Mouse (Mus musculus) ZHBTc4 (cell line): ENCODE measurements around the gene Gm5136.
A peak's percentile ranks its signal among the peaks of the same experiment; 100 is the strongest.

Source experiments
- DNase-seq: peaks from one replicate; pipeline ENCODE4 v3.0.0-alpha.2; 2011; ENCODE audit warnings: low read depth, low spot score

Gene Gm5136

GRCm38 (mm10) chr10:108699946-108700345, at the start of gene Gm5136:
Gm5136 (minus strand) TSS chr10:108700160.
- peak; percentile 28 for DNase-seq

- DNase-seq: no peak
Measured at GRCm38 (mm10) chr10:108743759-108744158, 43.8 kb upstream of the Gm5136 start.

- peak; percentile 44 for DNase-seq
Measured at GRCm38 (mm10) chr10:108733982-108734381, 34.0 kb upstream of the Gm5136 start.

GRCm38 (mm10) chr10:108728961-108729360, 29.0 kb upstream of the Gm5136 start:
- DNase-seq: no peak

- DNase-seq: no peak
Measured at GRCm38 (mm10) chr10:108726391-108726790, 26.4 kb upstream of the Gm5136 start.

GRCm38 (mm10) chr10:108724878-108725277, 24.9 kb upstream of the Gm5136 start:
- no peak for DNase-seq

GRCm38 (mm10) chr10:108710514-108710913, 10.6 kb upstream of the Gm5136 start:
- DNase-seq: no peak

- no peak for DNase-seq
Measured at GRCm38 (mm10) chr10:108705658-108706057, 5.7 kb upstream of the Gm5136 start.

- DNase-seq: no peak
Measured at GRCm38 (mm10) chr10:108701361-108702128, 1.6 kb upstream of the Gm5136 start.

- no peak for DNase-seq
Measured at GRCm38 (mm10) chr10:108697062-108697461, 2.9 kb downstream of the Gm5136 start.

GRCm38 (mm10) chr10:108690954-108691353, 9.0 kb downstream of the Gm5136 start:
- no peak for DNase-seq

- no peak for DNase-seq
Measured at GRCm38 (mm10) chr10:108686696-108687095, 13.3 kb downstream of the Gm5136 start.

- DNase-seq: no peak
Measured at GRCm38 (mm10) chr10:108679675-108680390, 20.1 kb downstream of the Gm5136 start.

GRCm38 (mm10) chr10:108677053-108677452, 22.9 kb downstream of the Gm5136 start:
- DNase-seq: no peak

GRCm38 (mm10) chr10:108668944-108669343, 31.0 kb downstream of the Gm5136 start:
- DNase-seq: no peak

GRCm38 (mm10) chr10:108660295-108660694, 39.7 kb downstream of the Gm5136 start:
- no peak for DNase-seq

- no peak for DNase-seq
Measured at GRCm38 (mm10) chr10:108658300-108658699, 41.7 kb downstream of the Gm5136 start.

GRCm38 (mm10) chr10:108657669-108658068, 42.3 kb downstream of the Gm5136 start:
- no peak for DNase-seq

GRCm38 (mm10) chr10:108656898-108657297, 43.1 kb downstream of the Gm5136 start:
- DNase-seq: no peak

GRCm38 (mm10) chr10:108655074-108655473, 44.9 kb downstream of the Gm5136 start:
- no peak for DNase-seq

- DNase-seq: no peak
Measured at GRCm38 (mm10) chr10:108652831-108653230, 47.1 kb downstream of the Gm5136 start.

GRCm38 (mm10) chr10:108652066-108652465, 47.9 kb downstream of the Gm5136 start:
- no peak for DNase-seq

- no peak for DNase-seq
Measured at GRCm38 (mm10) chr10:108649174-108649573, 50.8 kb downstream of the Gm5136 start.
